Mouse (Mus musculus) adrenal gland, postnatal 36 days (tissue): ENCODE results near the gene Tead2. TPM values are rescaled to one million over a fixed set of nuclear protein-coding genes. Genes with fewer than 3 reads are reported as not detected.
A peak's percentile ranks its signal among the peaks of the same experiment; 100 is the strongest.

Source experiments
- DNase-seq, 2 experiments: peaks; one replicate each; pipeline ENCODE4 v3.0.0; 2021; ENCODE audit warnings: mixed read lengths in 1 of 2
- total RNA-seq, 2 experiments: library from RNA; stranded (reverse); gene quantifications; 2 replicates each; pipeline ENCODE4 v1.2.3; 2021

The Tead2 gene
- total RNA-seq, 2 experiments from 2014 or later: 10.6 to 15.3 TPM

DNA sequence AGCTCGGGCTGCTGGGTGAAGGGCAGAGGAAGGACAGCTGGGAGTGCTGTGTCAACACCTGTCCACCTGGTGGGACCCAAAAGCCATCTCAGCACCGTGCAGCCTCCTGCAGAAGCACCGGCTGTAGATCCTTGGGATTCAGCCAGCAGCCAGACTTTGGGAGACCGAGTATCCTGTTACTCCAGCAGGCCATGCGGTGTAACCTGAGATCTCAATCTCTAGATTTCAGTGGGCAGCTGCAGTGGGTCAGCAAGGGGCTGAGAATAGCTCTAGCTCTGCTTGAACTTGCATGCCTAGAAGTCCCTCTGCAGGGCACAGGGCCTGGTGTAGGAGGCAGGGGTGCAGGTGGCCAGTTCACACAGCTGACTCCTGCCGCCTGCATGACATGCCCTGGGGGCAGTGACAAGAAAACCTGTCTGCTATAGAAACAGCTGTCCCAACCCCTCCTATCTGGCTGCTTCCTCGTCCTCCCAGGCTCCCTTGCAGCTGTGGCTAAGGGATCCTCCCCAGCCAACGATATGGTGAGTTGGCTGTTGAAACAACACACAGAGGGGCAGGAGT, 23.7 kb upstream of the Tead2 start:
- DNase-seq: no peak

GRCm38 (mm10) chr7:45192585-45193310, 22.8 kb upstream of the Tead2 start:
- no peak for DNase-seq

- DNase-seq: no peak
Measured at GRCm38 (mm10) chr7:45193406-45193805, 22.1 kb upstream of the Tead2 start.

GRCm38 (mm10) chr7:45193871-45194785, 21.4 kb upstream of the Tead2 start:
- DNase-seq: no peak

- DNase-seq: no peak
Measured at GRCm38 (mm10) chr7:45195341-45196175, 20.0 kb upstream of the Tead2 start.

DNA sequence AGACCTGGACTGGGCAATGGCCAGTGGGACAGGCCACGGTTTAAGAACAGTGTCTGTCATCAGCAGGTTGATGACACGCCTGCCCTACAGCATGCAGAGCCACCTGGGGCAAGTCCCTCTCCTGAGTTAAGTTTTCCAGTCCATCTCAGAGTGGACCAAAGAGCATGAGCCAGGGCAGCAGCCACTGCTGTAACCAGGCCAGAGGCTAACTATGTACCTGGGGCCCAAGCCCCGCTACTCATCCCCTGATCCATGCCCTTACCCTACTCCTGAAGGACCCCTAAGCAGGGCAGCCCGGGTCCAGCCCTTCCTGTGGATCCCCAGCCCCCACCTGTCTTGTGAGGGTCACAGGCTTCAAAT, 19.4 kb upstream of the Tead2 start:
- no peak for DNase-seq

- DNase-seq: no peak
Measured at GRCm38 (mm10) chr7:45196994-45197393, 18.6 kb upstream of the Tead2 start.

DNA sequence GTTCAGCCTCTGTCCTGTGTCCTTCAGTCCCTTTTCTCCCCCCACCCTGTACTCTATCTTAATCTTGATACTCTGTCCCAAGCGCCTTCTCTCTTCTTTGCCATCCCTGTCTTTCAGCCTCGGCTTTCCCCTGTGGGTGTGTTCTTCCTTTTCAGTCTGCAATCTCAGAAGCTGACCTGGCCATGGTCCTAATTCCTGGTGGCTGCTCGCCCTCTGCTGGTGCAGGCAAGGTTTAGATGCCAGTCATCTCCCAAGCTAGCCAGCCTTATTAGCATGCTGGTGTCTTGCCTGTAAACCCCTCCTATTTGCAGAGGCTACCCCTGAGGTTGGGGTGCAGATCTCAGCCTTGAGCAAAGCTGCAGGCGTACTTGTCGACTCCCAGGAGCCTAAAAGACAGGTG, 17.1 kb upstream of the Tead2 start:
- DNase-seq: peak; percentile 86

- no peak for DNase-seq
Measured at GRCm38 (mm10) chr7:45198961-45199360, 16.6 kb upstream of the Tead2 start.

- DNase-seq: no peak
Measured at GRCm38 (mm10) chr7:45202654-45203053, 12.9 kb upstream of the Tead2 start.

DNA sequence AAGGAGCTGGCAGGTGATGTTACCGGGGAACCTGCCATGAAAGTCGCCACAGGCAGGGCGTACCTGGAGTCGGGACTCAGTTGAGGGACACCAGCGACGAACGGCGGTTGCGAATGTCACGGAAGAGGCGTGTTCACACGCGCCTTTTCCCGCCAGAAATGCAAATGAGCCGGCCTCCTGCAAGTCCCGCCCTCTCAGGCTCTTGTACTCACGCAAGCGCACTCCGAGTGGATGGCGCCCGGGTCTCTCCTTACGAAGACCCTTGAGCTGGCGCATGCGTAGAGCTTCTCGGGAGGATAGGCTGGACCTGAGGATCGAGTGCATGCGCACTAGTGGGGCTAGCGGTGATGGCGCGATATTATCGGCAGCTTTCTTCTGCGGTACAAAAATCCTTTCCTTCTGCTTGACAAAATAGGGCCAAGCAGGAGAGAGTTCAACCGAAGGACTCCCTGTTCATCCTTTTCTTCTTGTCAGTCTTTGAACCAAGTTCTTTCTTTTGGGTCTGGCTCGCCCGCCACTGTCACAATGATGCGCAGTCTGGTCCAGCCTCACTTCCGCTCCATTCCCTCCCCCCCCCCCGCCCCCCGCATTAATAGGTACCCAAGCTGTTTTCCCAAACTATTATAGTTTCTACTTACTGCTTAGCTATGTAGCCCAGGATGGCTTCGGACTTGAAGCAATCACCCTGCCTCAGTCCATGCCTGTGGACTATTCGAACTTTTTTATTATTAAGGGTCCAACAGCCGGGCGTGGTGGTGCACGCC, 11.0 kb upstream of the Tead2 start, which contains the start of gene Ccdc155:
Gene Ccdc155 (minus strand): TSS at position 513 of the 764 bp plus-strand sequence.
- DNase-seq: peak; percentile 91 to 93

DNA sequence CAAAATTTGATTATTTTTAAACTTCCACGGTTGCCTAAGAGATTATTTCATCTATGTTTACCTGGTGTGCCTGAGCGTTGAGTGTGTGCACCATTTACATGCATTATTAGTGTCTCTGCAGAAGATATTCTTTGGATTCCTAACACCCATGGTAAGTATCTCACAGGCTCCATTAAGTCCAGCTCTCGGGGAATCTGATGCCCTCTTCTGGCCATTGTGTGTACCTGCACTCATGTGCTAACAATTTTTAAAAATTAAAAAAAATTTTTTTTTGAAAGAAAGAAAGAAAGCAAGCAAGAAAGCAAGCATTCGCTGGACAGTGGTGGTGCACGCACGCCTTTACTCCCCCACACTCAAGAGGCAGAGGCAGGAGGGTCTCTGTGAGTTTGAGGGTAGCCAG, 7.3 kb upstream of the Tead2 start:
- no peak for DNase-seq

GRCm38 (mm10) chr7:45211070-45211469, 4.5 kb upstream of the Tead2 start:
- no peak for DNase-seq

- DNase-seq: no peak
Measured at GRCm38 (mm10) chr7:45211851-45212251, 3.7 kb upstream of the Tead2 start, which contains the start of gene Dkkl1. TSS of gene Dkkl1 (minus strand) at chr7:45212147.

DNA sequence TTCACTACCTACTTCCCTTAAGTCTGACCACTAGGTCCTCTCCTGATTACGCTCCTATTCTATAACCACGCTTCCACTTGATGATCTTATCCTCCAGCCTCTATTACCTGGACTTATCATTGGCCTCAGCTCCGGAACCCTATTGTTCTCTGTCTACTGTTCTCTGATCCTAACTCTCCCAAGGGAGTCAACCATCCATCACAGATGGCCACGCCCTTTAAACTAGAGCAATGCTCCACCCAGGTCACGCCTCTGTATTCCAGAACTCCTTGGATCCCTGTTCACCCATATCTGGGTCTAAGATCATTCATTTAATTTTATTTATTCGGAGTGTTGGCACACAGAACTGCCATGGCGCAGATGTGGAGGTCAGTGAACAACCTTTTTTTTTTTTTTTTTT, 3.2 kb upstream of the Tead2 start:
- DNase-seq: no peak

DNA sequence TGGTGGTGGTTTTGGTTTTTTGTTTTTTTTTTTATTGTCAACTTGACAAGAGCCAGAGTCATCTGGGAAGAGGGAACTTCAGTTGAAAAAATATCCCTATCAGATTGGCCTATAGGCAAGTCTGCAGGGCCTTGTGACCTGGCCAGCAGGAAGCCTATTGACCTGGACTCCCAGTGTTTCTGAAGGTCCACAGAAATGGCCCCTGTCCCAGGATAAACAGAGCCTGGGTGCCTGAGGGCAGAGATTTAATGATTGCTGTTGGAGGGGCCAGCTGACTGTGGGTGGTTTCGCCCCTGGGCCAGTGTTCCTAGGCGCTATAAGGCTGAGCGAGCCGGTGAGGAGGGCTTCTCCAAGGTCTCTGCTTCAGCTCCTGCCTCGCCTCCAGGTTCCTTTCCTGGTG, 1.8 kb upstream of the Tead2 start:
- DNase-seq: no peak

- peak; percentile 64 to 82 for DNase-seq
Measured at GRCm38 (mm10) chr7:45216442-45217183, 1.1 kb downstream of the Tead2 start.

- DNase-seq: no peak
Measured at GRCm38 (mm10) chr7:45221680-45222079, 6.1 kb downstream of the Tead2 start.

- DNase-seq: no peak
Measured at GRCm38 (mm10) chr7:45224826-45225225, 9.3 kb downstream of the Tead2 start.

GRCm38 (mm10) chr7:45226421-45226820, 10.9 kb downstream of the Tead2 start:
- no peak for DNase-seq
